Mouse (Mus musculus) E14TG2a.4 (cell line): ENCODE data around the gene Tmem132a.
A peak's percentile ranks its signal among the peaks of the same experiment; 100 is the strongest.

Experiments used
- H3K27me3 ChIP-seq: 2 replicates; pipeline ENCODE4 v1.6.1; 2014; ENCODE audit warnings: low read length, control low read depth; ENCODE audit not compliant: insufficient read depth
- H3K36me3 ChIP-seq: 2 replicates; pipeline ENCODE4 v1.6.1; 2014; ENCODE audit warnings: low read length, control low read depth; ENCODE audit not compliant: insufficient read depth
- H3K4me1 ChIP-seq: replicated peaks from 2 replicates; pipeline ENCODE4 v1.6.1; 2014; ENCODE audit warnings: low read depth, low read length, control low read depth
- H3K4me3 ChIP-seq: replicated peaks from 2 replicates; pipeline ENCODE4 v1.5.1; 2014; ENCODE audit warnings: mild to moderate bottlenecking, low read length
- H3K9me3 ChIP-seq: 2 replicates; pipeline ENCODE4 v1.6.1; 2014; ENCODE audit warnings: low read length, control low read depth
- CTCF ChIP-seq: conservative IDR thresholded peaks from 2 replicates; pipeline ENCODE4 v1.5.1; 2014; ENCODE audit warnings: low read length
- NANOG ChIP-seq: IDR thresholded peaks from 2 replicates; pipeline ENCODE4 v1.6.1; 2014; ENCODE audit warnings: borderline replicate concordance, low read length, mixed read lengths
- POU5F1 ChIP-seq: IDR thresholded peaks from 2 replicates; pipeline ENCODE4 v1.6.1; 2014; ENCODE audit warnings: low read length, borderline replicate concordance

The Tmem132a gene

DNA sequence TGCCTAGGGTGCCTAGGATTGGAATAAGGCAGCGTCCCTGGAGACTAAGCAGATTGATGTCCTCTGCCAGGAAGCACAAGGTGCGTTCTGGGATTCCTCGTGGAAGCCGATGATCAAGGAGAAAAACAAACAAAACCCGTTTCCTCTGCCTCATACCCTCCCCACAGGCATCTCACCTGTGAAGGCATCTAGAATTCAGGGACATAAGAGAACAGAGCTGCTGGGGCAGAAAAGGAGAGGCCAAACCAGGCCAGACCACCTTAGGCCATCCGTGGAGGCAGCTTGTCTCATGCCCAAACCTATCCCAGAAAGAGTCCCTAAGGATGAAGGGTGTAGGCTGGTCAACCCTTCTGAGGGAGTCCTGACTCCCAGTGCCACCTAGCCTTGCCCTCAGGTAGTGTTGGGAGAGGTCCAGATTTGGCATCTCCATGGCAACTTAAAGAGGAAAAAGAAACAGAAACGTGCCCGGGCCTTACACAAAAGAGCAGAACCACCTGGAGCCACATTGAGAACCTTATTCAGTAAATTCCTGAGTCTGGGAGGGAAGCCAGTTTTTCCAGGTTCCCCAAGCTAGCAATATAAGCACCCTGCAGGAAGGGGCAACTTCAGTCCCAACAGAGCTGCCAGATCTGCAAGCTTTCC is at the start of gene Tmem132a:
Gene Tmem132a, minus strand, starts transcription at position 55 of the 642 bp plus-strand sequence.
- no peaks in the 10 kb centered on the region for H3K9me3 ChIP-seq
- H3K4me3 ChIP-seq: peak within 1 kb of the TSS; percentile 87
- H3K4me1 ChIP-seq: peaks cover 29% of the 10 kb centered on the region
- H3K27me3 ChIP-seq: peaks cover 34% of the 10 kb centered on the region
- H3K36me3 ChIP-seq: peaks cover 49% of the 10 kb centered on the region
- TF ChIP-seq CTCF (no peak), POU5F1 (no peak), NANOG (no peak)

DNA sequence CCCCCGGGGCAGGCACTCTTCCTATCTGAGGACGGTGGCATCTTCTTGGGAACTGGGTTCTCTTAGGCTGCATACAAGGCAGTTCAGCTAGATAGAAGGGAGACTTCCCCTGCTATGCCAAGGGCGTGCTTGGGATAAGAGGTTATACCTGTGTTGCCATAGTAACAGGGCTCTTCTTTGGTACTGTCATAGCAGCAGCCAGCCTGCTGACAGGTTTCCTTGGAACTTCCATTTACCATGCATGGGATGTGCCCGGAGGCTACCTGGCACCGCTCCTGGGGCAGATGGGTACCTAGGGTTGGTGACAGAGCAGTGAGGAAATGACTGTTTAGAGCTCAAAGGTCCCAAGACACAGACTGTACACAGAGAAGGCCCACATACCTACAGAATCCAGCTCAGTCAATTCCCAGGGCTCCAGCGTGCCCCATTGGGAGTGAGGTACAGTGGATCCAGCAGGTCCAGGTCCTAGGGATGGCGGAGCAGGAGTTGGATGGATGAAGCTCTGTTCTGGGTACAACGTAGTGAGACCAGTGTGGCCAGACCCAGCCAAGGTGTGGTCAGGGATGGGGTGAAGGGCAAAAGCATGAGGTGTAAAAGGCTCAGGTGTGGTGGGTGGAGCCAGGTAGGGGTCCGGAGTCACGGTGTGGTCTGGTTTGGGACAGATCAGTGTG is 48.7 kb upstream of the Tmem132a start:
- Histone ChIP-seq H3K4me1 (peaks cover 34% of the 10 kb centered on the region), H3K27me3 (peaks cover 15% of the 10 kb centered on the region), H3K36me3 (no peaks in the 10 kb centered on the region), H3K9me3 (no peaks in the 10 kb centered on the region), H3K4me3 (no peak overlapping the region)
- TF ChIP-seq POU5F1: no peak
- TF ChIP-seq CTCF: no peak
- TF ChIP-seq NANOG: no peak

DNA sequence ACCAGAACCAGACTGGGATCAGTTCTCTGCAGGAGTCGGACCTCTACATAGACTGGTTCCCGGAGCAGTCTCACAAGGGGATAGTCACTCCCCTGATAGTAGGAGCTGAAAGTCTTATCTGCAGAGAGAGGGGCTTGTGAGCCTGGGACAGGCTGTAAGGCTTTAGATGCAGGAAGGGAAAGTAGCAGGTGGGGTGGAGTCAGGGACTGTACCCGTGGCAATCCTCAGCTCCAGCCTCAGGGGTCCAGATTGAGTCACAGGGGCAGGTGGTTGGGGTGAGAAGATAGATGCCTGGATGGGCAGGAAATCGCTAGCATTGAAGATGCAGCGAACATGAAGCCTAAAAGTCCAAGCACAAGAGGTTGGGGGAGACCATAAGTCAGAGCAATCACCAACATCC is 46.8 kb upstream of the Tmem132a start:
- Histone ChIP-seq H3K36me3 (no peaks in the 10 kb centered on the region), H3K27me3 (peaks cover 15% of the 10 kb centered on the region), H3K4me1 (peaks cover 34% of the 10 kb centered on the region), H3K4me3 (no peak overlapping the region), H3K9me3 (no peaks in the 10 kb centered on the region)
- TF ChIP-seq NANOG (no peak), CTCF (no peak), POU5F1 (no peak)

DNA sequence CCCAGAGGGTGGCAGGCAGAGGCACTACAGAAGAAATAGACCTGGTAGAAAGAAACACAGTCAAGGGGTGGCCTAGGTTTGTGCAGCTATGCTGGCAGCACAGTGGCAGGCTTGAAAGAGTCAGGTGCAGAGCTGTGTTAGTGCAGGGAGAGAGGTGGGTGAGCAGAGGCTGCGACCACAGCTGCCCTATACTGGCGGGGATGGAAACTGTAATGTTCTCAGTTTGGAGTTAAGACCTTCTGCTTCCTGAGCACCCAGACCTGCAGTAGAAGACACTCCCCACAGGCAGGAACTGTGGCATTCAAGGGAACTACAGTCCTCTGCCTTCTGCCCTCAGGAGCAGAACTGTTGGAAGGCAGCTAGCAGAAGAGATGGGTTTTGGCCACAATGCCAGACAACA is 45.1 kb upstream of the Tmem132a start:
- H3K4me1 ChIP-seq: peaks cover 24% of the 10 kb centered on the region
- H3K4me3 ChIP-seq: no peak overlapping the region
- H3K27me3 ChIP-seq: peaks cover 11% of the 10 kb centered on the region
- no peak for TF ChIP-seq CTCF
- TF ChIP-seq POU5F1: no peak
- TF ChIP-seq NANOG: no peak
- no peaks in the 10 kb centered on the region for H3K9me3 ChIP-seq
- H3K36me3 ChIP-seq: no peaks in the 10 kb centered on the region

DNA sequence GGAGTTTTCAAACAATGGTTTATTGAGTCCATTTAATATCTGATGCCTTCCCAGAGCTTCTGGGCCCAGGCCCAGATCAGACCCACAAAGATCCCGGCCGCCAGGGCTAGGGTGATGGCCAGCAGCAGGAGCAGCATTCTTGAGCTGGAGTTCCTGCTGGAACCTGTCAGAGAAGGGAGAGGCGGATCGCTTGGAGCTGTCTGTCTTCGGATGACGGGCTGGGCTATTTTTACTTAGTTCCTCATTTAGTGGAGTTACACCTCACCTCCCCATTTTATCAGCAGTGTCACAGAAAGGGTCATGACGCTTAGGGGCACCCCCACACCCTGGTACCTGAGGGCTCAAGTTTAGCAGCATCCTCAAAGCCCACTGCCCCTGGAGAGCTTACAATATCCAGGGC is 44.6 kb upstream of the Tmem132a start:
- Histone ChIP-seq H3K4me3 (no peak overlapping the region), H3K4me1 (peaks cover 18% of the 10 kb centered on the region), H3K36me3 (peaks cover 4% of the 10 kb centered on the region), H3K9me3 (no peaks in the 10 kb centered on the region), H3K27me3 (peaks cover 11% of the 10 kb centered on the region)
- TF ChIP-seq CTCF (no peak), NANOG (no peak)

- Histone ChIP-seq H3K36me3 (peaks cover 54% of the 10 kb centered on the region), H3K4me3 (no peak overlapping the region), H3K4me1 (peaks cover 13% of the 10 kb centered on the region), H3K9me3 (no peaks in the 10 kb centered on the region), H3K27me3 (no peaks in the 10 kb centered on the region)
- TF ChIP-seq POU5F1 (no peak), NANOG (no peak), CTCF (no peak)
Measured at GRCm38 (mm10) chr19:10909087-10909721, 39.5 kb upstream of the Tmem132a start.

DNA sequence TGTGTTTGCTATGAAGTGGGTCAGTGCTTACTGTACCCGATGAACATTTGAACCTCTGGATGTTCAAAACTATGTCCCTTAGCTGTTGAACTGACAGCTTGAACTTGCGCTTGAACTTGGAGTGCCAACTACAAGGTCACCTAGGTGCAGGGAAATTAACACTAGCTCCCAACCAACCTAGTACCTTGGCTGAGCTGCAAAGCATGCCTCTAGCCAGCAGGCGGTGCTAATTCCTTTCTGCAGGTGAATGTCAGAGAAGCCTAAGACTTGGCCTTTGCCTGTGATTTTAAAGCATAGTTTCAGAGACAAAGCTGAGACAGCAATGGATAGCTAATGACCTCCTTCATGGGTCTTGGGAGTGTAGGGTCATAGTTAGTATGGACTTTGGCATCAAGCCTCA is 38.2 kb upstream of the Tmem132a start:
- TF ChIP-seq CTCF (peak; percentile 99), POU5F1 (no peak)
- Histone ChIP-seq H3K36me3 (peaks cover 67% of the 10 kb centered on the region), H3K4me3 (no peak overlapping the region), H3K9me3 (no peaks in the 10 kb centered on the region), H3K27me3 (no peaks in the 10 kb centered on the region), H3K4me1 (peaks cover 14% of the 10 kb centered on the region)

- Histone ChIP-seq H3K9me3 (no peaks in the 10 kb centered on the region), H3K4me3 (no peak overlapping the region), H3K4me1 (peaks cover 14% of the 10 kb centered on the region), H3K27me3 (no peaks in the 10 kb centered on the region), H3K36me3 (peaks cover 90% of the 10 kb centered on the region)
- TF ChIP-seq CTCF (no peak), NANOG (no peak), POU5F1 (no peak)
Measured at GRCm38 (mm10) chr19:10905728-10906000, 35.9 kb upstream of the Tmem132a start.
